Mouse (Mus musculus) ES-E14 (cell line): ENCODE data around the gene Rsph6a. TPM values are rescaled to one million over a fixed set of nuclear protein-coding genes. Genes with fewer than 3 reads are reported as not detected.
A peak's percentile ranks its signal among the peaks of the same experiment; 100 is the strongest.

Source experiments
- DNase-seq: peaks from one replicate; pipeline ENCODE4 v3.0.0-alpha.2; 2013; ENCODE audit warnings: low read depth, low spot score
- H3K27ac ChIP-seq: 2 replicates; pipeline ENCODE4 v1.5.1; 2012; ENCODE audit warnings: low read depth, mild to moderate bottlenecking, low read length, moderate library complexity, mixed read lengths; ENCODE audit not compliant: poor library complexity, insufficient read depth, severe bottlenecking
- H3K36me3 ChIP-seq: 2 replicates; pipeline ENCODE4 v1.6.1; 2012; ENCODE audit warnings: mild to moderate bottlenecking, low read length, moderate library complexity, mixed read lengths; ENCODE audit not compliant: control insufficient read depth, poor library complexity, insufficient read depth, severe bottlenecking
- H3K4me1 ChIP-seq, 2 experiments: fragments of 150-350 bp in 1 of 2; sonication (generic) in 1 of 2; 2 replicates each; pipeline ENCODE4 v1.6.1; 2012; ENCODE audit warnings: low read length in 2 of 2, mild to moderate bottlenecking in 1 of 2, mixed read lengths in 1 of 2; ENCODE audit not compliant: control insufficient read depth in 2 of 2, insufficient read depth in 2 of 2, poor library complexity in 1 of 2
- H3K4me3 ChIP-seq, 2 experiments: fragments of 150-350 bp in 1 of 2; sonication (generic) in 1 of 2; 2 replicates each; pipeline ENCODE4 v1.5.1; 2012; ENCODE audit warnings: low read length in 2 of 2, low read depth in 1 of 2, mild to moderate bottlenecking in 1 of 2, mixed read lengths in 1 of 2; ENCODE audit not compliant: insufficient read depth in 1 of 2, poor library complexity in 1 of 2, severe bottlenecking in 1 of 2
- H3K9ac ChIP-seq: 2 replicates; pipeline ENCODE4 v1.6.1; 2012; ENCODE audit warnings: low read depth, mild to moderate bottlenecking, low read length, mixed read lengths; ENCODE audit not compliant: poor library complexity, insufficient read depth, severe bottlenecking
- H3K9me3 ChIP-seq: fragments of 150-350 bp; sonication (generic); 2 replicates; pipeline ENCODE4 v1.6.1; 2012; ENCODE audit warnings: low read depth, mild to moderate bottlenecking, low read length; ENCODE audit not compliant: control insufficient read depth, insufficient read depth
- CHD2 ChIP-seq: IDR thresholded peaks from 2 replicates; pipeline ENCODE4 v1.6.1; 2014; ENCODE audit warnings: mild to moderate bottlenecking, low read depth, low read length, inconsistent platforms
- HCFC1 ChIP-seq: IDR thresholded peaks from 2 replicates; pipeline ENCODE4 v1.6.1; 2012; ENCODE audit warnings: low read length, inconsistent platforms, borderline replicate concordance; ENCODE audit not compliant: insufficient read depth
- MAFK ChIP-seq: IDR thresholded peaks from 2 replicates; pipeline ENCODE4 v1.6.1; 2014; ENCODE audit warnings: mild to moderate bottlenecking, low read depth, low read length, inconsistent platforms; ENCODE audit not compliant: insufficient read depth
- ZC3H11A ChIP-seq: IDR thresholded peaks from 2 replicates; pipeline ENCODE4 v1.6.1; 2012; ENCODE audit warnings: low read depth, mild to moderate bottlenecking, inconsistent platforms, low read length, borderline replicate concordance
- ZNF384 ChIP-seq: IDR thresholded peaks from 2 replicates; pipeline ENCODE4 v1.6.1; 2012; ENCODE audit warnings: low read depth, low read length, inconsistent platforms
- in situ Hi-C, 2 experiments: fragments of 600-800 bp; cut with MboI; formaldehyde crosslinking; loops; one replicate each; pipeline ENCODE4 v1.15.1; 2025; ENCODE audit warnings: low sequenced_read_pairs in 2 of 2, inconsistent platforms in 1 of 2; ENCODE audit not compliant: unreplicated experiment in 2 of 2
- total RNA-seq: library from RNA; depleted of rRNA; stranded (reverse); fragments of 300-350 nt; gene quantifications from 2 replicates; pipeline ENCODE4 v1.2.3, GENCODE M21; 2012

Gene Rsph6a
- total RNA-seq, 1 experiment = 0.94 TPM

DNA sequence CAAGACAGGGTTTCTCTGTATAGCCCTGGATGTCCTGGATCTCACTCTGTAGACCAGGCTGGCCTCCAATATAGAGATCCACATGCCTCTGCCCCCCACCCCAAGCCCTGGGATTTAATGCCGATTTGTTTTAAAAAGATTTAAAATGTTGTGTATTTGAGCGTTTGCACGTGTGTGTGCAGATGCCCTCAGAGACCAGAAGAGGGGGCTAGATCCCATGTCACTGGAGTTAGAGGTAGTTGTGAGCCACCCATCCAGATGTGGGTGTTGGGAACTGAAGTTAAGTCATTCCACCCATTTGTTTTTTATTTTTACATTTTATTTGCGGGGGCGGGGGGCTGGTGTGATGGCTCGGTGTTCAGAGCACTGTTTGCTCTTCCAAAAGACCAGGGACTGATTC is 20.0 kb downstream of the Rsph6a start:
- H3K9ac ChIP-seq = no peak overlapping the region

DNA sequence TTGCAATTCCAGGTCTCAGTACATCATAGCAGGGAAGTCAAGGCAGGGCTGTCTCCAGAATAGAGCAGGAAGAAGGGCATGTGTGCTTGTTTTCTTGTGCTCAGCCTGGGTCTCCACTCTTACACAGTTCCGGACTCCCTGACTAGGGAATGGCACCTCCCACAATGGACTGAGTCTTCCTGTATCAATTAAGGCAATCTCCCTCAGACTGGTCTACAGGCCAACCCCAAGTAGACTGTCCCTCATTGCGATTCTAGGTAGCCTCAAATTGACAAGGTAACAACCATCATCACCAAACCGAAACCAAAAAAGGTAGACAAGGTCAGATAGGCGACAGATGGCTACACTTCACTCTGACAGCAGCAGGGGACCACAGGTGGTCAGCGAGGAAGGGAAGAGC is 20.7 kb downstream of the Rsph6a start:
- Histone ChIP-seq H3K4me3 (no peak overlapping the region; a peak in 1 of 4 replicates), H3K27ac (no peak overlapping the region), H3K36me3 (peaks cover 19% of the 10 kb centered on the region), H3K9ac (no peak overlapping the region), H3K9me3 (no peaks in the 10 kb centered on the region), H3K4me1 (peaks cover 0 to 16% of the 10 kb centered on the region in 2 experiments; a peak in 3 of 4 replicates)
- DNase-seq = no peak
- in situ Hi-C loops = no loop called here
- no peak for TF ChIP-seq ZNF384
- no peak for TF ChIP-seq MAFK
- TF ChIP-seq ZC3H11A = no peak
- no peak for TF ChIP-seq CHD2
- no peak for TF ChIP-seq HCFC1

More for the DNA sequence above, 20.0 kb downstream of the Rsph6a start:
- peaks cover 0 to 12% of the 10 kb centered on the region in 2 experiments; a peak in 3 of 4 replicates for H3K4me1 ChIP-seq
- no peak for TF ChIP-seq ZNF384
- TF ChIP-seq MAFK = no peak
- TF ChIP-seq CHD2 = no peak
- no peak for TF ChIP-seq HCFC1
- no peak for TF ChIP-seq ZC3H11A
- no peak overlapping the region for H3K27ac ChIP-seq
- DNase-seq = no peak
- no peak overlapping the region for H3K4me3 ChIP-seq
- peaks cover 13% of the 10 kb centered on the region for H3K36me3 ChIP-seq
- no peaks in the 10 kb centered on the region for H3K9me3 ChIP-seq
- in situ Hi-C loops = no loop called here

DNA sequence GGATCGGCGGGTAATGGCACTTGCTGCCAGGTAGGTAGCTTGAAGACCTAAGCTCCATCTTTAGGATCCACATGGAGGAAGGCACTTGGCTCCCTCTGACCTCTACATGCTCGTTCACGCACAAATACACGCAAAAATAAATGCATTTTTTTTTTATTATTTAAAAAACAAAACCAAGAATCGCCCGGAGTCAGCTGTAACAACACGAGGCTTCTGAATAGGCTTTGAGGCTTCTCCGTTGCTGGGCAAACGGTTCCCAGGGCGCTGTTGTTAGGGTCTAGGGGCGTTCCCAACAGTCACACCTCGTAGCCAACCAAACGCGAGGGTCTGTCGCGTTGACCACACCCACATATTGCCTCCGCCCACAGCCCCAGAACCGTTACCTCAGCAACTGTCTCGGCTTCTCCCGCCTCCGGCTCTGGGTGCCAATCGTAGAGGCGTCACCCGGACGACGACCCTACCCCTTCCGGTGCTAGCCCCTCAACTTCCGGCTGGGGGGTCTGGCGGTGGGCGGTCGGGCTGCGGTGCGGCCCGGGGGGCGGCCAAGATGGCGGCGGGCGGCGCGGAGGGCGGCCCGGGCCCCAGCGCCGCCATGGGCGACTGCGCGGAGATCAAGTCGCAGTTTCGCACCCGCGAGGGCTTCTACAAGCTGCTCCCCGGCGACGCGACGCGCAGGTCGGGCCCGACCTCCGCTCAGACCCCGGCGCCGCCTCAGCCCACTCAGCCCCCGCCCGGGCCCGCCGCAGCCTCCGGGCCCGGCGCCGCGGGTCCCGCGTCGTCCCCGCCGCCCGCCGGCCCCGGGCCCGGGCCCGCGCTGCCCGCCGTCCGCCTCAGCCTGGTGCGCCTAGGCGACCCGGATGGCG is 21.5 kb downstream of the Rsph6a start, which contains the start of gene Dmwd:
Gene Dmwd, plus strand, starts transcription at position 505 of the 863 bp plus-strand sequence.
- DNase-seq = peak; percentile 100
- Histone ChIP-seq H3K36me3 (peaks cover 27% of the 10 kb centered on the region), H3K9me3 (no peaks in the 10 kb centered on the region), H3K4me3 (peak within 1 kb of the TSS; percentile 90 to 98), H3K9ac (peak within 1 kb of the TSS; percentile 93), H3K27ac (peak within 1 kb of the TSS; percentile 22; the same call in 1 of the 2 replicates), H3K4me1 (peaks cover 0 to 19% of the 10 kb centered on the region in 2 experiments; a peak in 3 of 4 replicates)
- in situ Hi-C loops = no loop called here
- TF ChIP-seq CHD2 (0 out of 2 replicates have a peak, but pooled peaks have one; percentile 22), ZNF384 (no peak)

DNA sequence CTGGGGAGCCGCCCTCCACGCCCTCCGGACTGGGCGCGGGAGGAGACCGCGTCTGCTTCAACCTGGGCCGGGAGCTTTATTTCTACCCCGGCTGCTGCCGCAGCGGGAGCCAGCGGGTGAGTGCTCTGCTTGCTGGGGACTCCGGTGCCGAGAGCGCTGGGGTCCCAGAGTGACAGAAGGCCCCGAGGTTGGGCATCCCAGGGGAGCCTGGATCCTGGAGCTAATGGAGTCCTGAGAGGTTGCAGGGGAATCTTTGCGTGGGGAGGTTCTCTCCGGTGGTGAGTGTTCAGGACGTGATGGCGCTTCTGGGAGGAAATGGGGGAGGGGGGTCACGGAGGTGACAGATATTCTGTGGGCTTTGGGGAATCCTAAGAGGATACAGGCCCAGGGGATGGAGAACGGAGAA is 22.1 kb downstream of the Rsph6a start:
- Histone ChIP-seq H3K9ac (peak overlapping the region; percentile 93), H3K9me3 (no peaks in the 10 kb centered on the region), H3K4me3 (peak overlapping the region; percentile 90 to 98), H3K27ac (peak overlapping the region; percentile 22; the same call in 1 of the 2 replicates), H3K4me1 (peaks cover 0 to 19% of the 10 kb centered on the region in 2 experiments; a peak in 3 of 4 replicates), H3K36me3 (peaks cover 32% of the 10 kb centered on the region)
- in situ Hi-C loops = no loop called here
- TF ChIP-seq ZC3H11A (no peak), CHD2 (no peak), MAFK (no peak), HCFC1 (no peak), ZNF384 (no peak)
- no peak for DNase-seq
